Mouse (Mus musculus) hindbrain, embryonic 11.5 days (tissue): Measurements from ENCODE around the gene Rundc3a. TPM values are rescaled to one million over a fixed set of nuclear protein-coding genes. Genes with fewer than 3 reads are reported as not detected.

Experiments used
- ATAC-seq: fragments of 200-750 bp; cut with Nextera tagmentation; 2 replicates; pipeline ENCODE4 v1.8.0; 2017; ENCODE audit warnings: mild to moderate bottlenecking, moderate TSS enrichment, moderate library complexity; ENCODE audit not compliant: low FRiP score
- DNase-seq: peaks from one replicate; pipeline ENCODE4 v3.0.0-alpha.2; 2015; ENCODE audit warnings: low spot score
- H3K27ac ChIP-seq: fragments of 300-500 bp; sonication (generic); 2 replicates; pipeline ENCODE4 v1.5.1; 2014; ENCODE audit warnings: mild to moderate bottlenecking, low read depth, low read length
- H3K27me3 ChIP-seq: fragments of 300-500 bp; sonication (generic); 2 replicates; pipeline ENCODE4 v1.6.1; 2014; ENCODE audit warnings: mild to moderate bottlenecking, low read length, moderate library complexity, mixed read lengths; ENCODE audit not compliant: control insufficient read depth, insufficient read depth
- H3K36me3 ChIP-seq: fragments of 300-500 bp; sonication (generic); 2 replicates; pipeline ENCODE4 v1.6.1; 2014; ENCODE audit warnings: mild to moderate bottlenecking, low read length, moderate library complexity, mixed read lengths; ENCODE audit not compliant: control insufficient read depth, insufficient read depth
- H3K4me1 ChIP-seq: fragments of 300-500 bp; sonication (generic); replicated peaks from 2 replicates; pipeline ENCODE4 v1.6.1; 2014; ENCODE audit warnings: low read length, mixed read lengths; ENCODE audit not compliant: control insufficient read depth, insufficient read depth
- H3K4me2 ChIP-seq: fragments of 300-500 bp; sonication (generic); replicated peaks from 2 replicates; pipeline ENCODE4 v1.6.1; 2014; ENCODE audit warnings: mild to moderate bottlenecking, low read depth, low read length
- H3K4me3 ChIP-seq: fragments of 300-500 bp; sonication (generic); 2 replicates; pipeline ENCODE4 v1.5.1; 2014; ENCODE audit warnings: low read depth, low read length
- H3K9ac ChIP-seq: fragments of 300-500 bp; sonication (generic); 2 replicates; pipeline ENCODE4 v1.6.1; 2014; ENCODE audit warnings: low read depth, low read length
- H3K9me3 ChIP-seq: fragments of 300-500 bp; sonication (generic); 2 replicates; pipeline ENCODE4 v1.6.1; 2016; ENCODE audit warnings: low read length; ENCODE audit not compliant: control insufficient read depth
- WGBS: fragments of 180-500 bp; shearing (Covaris S2); extraction: QIAGEN DNeasy Blood & Tissue Kit; methylation state at CpG from one replicate; pipeline ENCODE4 v1.1.7; 2014; 5-methylcytosine and 5-hydroxymethylcytosine counted together
- polyA plus RNA-seq: library from polyadenylated mRNA; unstranded; fragments of >200 nt; fragmentation: Nextera tagmentation; extraction: Ambion mirVana; gene quantifications from 2 replicates; pipeline ENCODE4 v1.2.1, GENCODE M21; 2014

Gene Rundc3a
- polyA plus RNA-seq, 1 experiment from 2014 or later: 47.8 TPM

DNA sequence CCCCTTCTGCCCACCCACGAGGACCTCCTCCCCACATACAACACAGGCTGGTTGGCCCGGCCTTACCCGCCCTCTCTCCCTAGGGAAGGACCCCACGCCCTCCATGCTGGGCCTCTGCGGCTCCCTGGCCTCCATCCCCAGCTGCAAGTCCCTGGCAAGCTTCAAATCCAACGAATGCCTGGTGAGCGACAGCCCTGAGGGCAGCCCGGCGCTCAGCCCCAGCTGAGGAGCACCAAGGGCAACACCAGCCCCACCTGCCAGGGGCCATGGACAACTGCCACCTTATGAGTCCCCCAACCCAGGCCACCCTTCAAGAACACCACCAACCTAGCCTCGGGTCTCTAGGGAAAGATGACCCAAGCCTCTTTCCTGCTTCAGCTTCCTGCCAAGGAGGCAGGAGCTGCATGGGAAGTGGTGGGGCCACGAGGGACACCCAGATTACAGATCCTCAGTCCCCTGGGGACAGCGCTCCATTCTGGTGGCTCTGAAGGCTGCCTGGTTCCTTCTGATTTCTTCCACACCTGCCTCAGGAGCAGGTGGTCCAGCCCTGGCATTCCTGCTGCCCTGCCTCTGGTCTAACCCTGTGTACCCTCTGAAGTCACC, 8.8 kb downstream of the Rundc3a start:
- peaks cover 13% of the 10 kb centered on the region for H3K27me3 ChIP-seq
- peaks cover 17% of the 10 kb centered on the region for H3K4me1 ChIP-seq
- H3K9ac ChIP-seq: no peak overlapping the region
- H3K27ac ChIP-seq: 0 out of 2 replicates have a peak overlapping the region, but pooled peaks have one; percentile 39
- peaks cover 3% of the 10 kb centered on the region; the same call in 1 of the 2 replicates for H3K36me3 ChIP-seq
- no peak overlapping the region for H3K4me3 ChIP-seq
- DNase-seq: peak; percentile 37
- no peak for ATAC-seq
- WGBS: 57% methylated on average over 10 of the region's 12 CpGs
- H3K4me2 ChIP-seq: no peak overlapping the region
- H3K9me3 ChIP-seq: no peaks in the 10 kb centered on the region

DNA sequence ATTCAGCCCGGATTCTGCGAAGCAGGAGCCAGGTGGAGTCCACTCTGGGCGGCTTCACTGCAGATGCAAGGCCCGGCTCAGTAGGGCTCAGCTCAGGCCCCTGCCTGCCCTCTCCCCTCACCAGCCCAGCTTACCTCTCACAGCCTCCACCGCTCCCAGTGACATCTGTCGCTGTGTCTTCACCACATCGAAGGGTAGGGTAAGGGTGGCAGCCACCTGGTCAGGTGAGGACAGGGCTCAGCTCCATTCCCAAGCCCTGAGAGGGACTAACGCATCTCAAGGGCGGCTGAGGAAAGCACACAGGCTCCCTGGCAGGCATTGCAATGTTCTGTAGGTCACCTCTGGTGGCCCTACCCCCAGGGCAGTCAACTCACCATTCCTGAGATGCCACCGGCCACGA, 10.5 kb downstream of the Rundc3a start:
- Histone ChIP-seq H3K27ac (no peak overlapping the region), H3K4me3 (no peak overlapping the region), H3K27me3 (peaks cover 11% of the 10 kb centered on the region), H3K9ac (no peak overlapping the region), H3K4me2 (no peak overlapping the region), H3K4me1 (peaks cover 17% of the 10 kb centered on the region), H3K36me3 (peaks cover 3% of the 10 kb centered on the region; the same call in 1 of the 2 replicates), H3K9me3 (no peaks in the 10 kb centered on the region)
- WGBS: 94% methylated on average over 11 of the region's 11 CpGs
- ATAC-seq: no peak
- DNase-seq: no peak

DNA sequence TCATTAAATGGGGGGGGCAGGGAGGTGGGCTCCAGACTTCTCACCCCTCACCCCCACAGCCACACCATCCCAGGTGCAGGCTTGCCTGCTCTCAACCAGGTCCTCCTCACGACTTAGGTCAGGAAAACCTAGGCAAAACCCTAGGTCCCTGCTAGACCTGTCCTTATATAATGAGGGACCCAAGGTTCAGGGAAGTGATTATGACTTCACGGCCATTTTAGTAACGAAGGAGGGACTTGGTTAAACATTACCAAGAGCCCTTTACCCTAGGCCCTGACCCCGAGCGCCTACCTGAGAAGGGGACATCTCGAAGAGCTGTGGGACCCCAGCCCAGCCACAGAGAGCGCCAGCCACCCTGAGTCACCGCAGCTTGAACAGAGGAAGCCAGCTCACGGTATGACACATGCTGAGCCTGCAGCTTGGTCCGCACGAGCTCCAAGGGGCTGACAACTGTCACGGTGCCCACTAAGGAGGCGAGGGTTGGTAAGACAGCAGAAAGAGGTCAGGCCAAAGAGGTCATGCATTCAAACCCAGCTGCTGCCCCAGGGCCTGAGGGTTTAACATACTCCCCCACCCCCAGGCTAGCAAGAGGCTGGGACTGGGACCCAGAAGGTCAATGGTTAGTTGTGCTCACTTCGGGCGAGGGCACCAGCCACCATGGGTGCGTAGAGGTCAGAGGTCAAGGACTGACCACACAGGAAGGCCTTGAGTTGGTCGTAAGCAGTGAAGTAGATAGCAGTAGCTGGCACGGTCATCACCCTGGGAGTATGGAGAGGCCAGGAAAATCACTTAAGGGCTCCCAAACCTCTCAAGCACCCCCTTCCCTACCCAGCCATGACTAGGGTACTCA, 11.2 kb downstream of the Rundc3a start:
- ATAC-seq: no peak
- no peak overlapping the region for H3K27ac ChIP-seq
- peaks cover 17% of the 10 kb centered on the region for H3K4me1 ChIP-seq
- peaks cover 8% of the 10 kb centered on the region for H3K27me3 ChIP-seq
- DNase-seq: no peak
- H3K4me3 ChIP-seq: no peak overlapping the region
- H3K9me3 ChIP-seq: no peaks in the 10 kb centered on the region
- 0 out of 2 replicates have a peak overlapping the region, but pooled peaks have one; percentile 19 for H3K9ac ChIP-seq
- H3K36me3 ChIP-seq: peaks cover 3% of the 10 kb centered on the region; the same call in 1 of the 2 replicates
- H3K4me2 ChIP-seq: 0 out of 2 replicates have a peak overlapping the region, but pooled peaks have one; percentile 11
- 81% methylated on average over 18 of the region's 18 CpGs for WGBS

GRCm38 (mm10) chr11:102405544-102406285, 12.5 kb downstream of the Rundc3a start:
- H3K4me2 ChIP-seq: peak overlapping the region; percentile 83
- H3K36me3 ChIP-seq: peaks cover 3% of the 10 kb centered on the region; the same call in 1 of the 2 replicates
- no peak overlapping the region for H3K27ac ChIP-seq
- H3K4me3 ChIP-seq: 0 out of 2 replicates have a peak overlapping the region, but pooled peaks have one; percentile 78
- no peaks in the 10 kb centered on the region for H3K9me3 ChIP-seq
- peaks cover 12% of the 10 kb centered on the region for H3K4me1 ChIP-seq
- no peaks in the 10 kb centered on the region for H3K27me3 ChIP-seq
- 85% methylated on average over 11 of the region's 11 CpGs for WGBS
- no peak for ATAC-seq
- H3K9ac ChIP-seq: peak overlapping the region; percentile 85; the same call in 1 of the 2 replicates
- DNase-seq: no peak

GRCm38 (mm10) chr11:102406401-102406800, 13.2 kb downstream of the Rundc3a start:
- Histone ChIP-seq H3K9ac (peak overlapping the region; percentile 85), H3K27me3 (no peaks in the 10 kb centered on the region), H3K36me3 (peaks cover 3% of the 10 kb centered on the region; the same call in 1 of the 2 replicates), H3K27ac (peak overlapping the region; percentile 82; the same call in 1 of the 2 replicates), H3K4me3 (peak overlapping the region; percentile 78), H3K4me2 (peak overlapping the region; percentile 83), H3K4me1 (peaks cover 12% of the 10 kb centered on the region), H3K9me3 (no peaks in the 10 kb centered on the region)
- no peak for ATAC-seq
- DNase-seq: no peak
- WGBS: 15% methylated on average over 3 of the region's 3 CpGs

DNA sequence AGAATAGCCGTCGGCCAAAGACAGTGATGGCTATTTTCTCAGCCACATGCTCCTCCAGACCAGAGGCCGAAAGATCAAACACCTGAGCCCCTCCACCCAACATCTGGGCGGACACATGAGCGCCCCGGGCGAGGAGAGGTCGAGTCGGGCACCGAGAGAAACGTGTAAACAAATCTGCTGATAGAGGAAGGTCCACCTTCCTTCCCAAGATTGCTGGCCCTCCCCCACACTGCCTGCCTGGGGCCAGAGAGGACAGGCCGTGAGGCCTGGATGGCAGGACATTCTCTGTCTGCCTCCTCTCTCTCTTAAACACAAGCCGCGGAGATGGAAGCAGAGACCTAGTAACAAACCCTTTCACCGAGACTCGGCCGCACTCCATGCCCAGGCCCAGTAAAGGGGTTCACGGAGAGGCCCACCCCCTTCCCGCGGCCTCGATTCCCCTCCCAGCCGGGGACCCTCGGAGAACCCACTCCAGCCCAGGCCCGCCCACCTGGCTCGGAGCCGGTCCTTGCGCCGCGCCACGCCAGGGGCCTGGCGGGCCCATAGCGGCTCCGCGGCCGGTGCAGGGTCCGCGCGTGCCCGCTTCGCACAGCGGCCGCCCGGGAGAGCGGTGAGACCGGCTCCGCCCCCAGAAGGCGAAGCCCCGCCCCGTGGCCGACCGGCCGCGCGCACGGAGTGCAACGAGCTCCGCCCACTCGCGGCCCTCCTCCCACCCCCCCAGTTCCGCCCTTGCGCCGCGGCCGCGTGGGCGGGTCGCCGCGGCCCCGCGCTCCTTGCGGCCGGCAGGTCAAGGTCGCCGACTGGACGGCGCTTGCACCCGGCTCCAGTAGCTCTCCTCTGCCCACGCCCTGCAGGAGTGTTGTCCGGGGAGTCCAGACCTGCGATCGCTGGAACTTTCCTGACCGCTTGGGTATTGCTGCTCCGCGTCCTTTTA, 14.0 kb downstream of the Rundc3a start:
- Histone ChIP-seq H3K9ac (peak overlapping the region; percentile 85), H3K27me3 (no peaks in the 10 kb centered on the region), H3K27ac (peak overlapping the region; percentile 82), H3K4me2 (peak overlapping the region; percentile 83), H3K9me3 (no peaks in the 10 kb centered on the region), H3K36me3 (peaks cover 3% of the 10 kb centered on the region; the same call in 1 of the 2 replicates), H3K4me1 (peaks cover 12% of the 10 kb centered on the region), H3K4me3 (peak overlapping the region; percentile 78)
- DNase-seq (peak; percentile 95), ATAC-seq (peak; percentile 73)
- under 1% methylated on average over 55 of the region's 85 CpGs for WGBS

DNA sequence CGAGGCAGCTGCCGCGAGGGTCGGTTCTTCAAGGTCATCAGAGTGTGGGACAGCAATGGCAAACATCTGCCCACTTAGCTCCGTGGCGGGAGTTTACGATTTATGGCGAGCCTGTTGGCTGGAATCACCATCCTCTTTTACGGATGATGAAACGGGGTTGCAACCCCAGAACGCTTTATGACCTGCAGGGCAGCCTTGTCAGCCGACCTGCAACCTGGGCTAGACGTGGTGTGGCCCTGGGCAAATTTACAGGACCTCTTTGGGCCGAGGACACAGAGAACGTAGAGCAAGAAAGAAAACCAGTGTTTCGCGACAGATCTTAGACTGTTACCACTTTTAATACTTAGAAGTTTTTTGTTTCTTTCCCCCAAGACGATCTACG, 14.6 kb downstream of the Rundc3a start, which contains the start of gene Slc25a39:
TSS of gene Slc25a39 (minus strand) at position 113 of the 382 bp plus-strand sequence.
- Histone ChIP-seq H3K4me1 (peaks cover 12% of the 10 kb centered on the region), H3K4me3 (peak within 1 kb of the TSS; percentile 78), H3K4me2 (peak within 1 kb of the TSS; percentile 83), H3K27ac (peak within 1 kb of the TSS; percentile 82), H3K9me3 (no peaks in the 10 kb centered on the region), H3K27me3 (no peaks in the 10 kb centered on the region), H3K9ac (peak within 1 kb of the TSS; percentile 85), H3K36me3 (peaks cover 3% of the 10 kb centered on the region; the same call in 1 of the 2 replicates)
- DNase-seq: no peak
- ATAC-seq: peak; percentile 4; the same call in 1 of the 2 replicates
- WGBS: 2% methylated on average over 19 of the region's 19 CpGs
